Mouse (Mus musculus) cerebellum, adult 2 months (tissue): ENCODE measurements around the gene Cldn10. TPM values are rescaled to one million over a fixed set of nuclear protein-coding genes. Genes with fewer than 3 reads are reported as not detected.
A peak's percentile ranks its signal among the peaks of the same experiment; 100 is the strongest.
"Not testable (repeated sequence)": the region's sequence is repeated elsewhere in the genome, so short reads cannot be mapped to it uniquely, and the experiment has no call there.

Source experiments
- DNase-seq, 2 experiments: peaks; one replicate each; pipeline ENCODE4 v3.0.0; 2021
- H3K27ac ChIP-seq: fragments of 200-500 bp; 2 replicates; pipeline ENCODE4 v1.5.1; 2012; ENCODE audit warnings: low read length, control low read depth, inconsistent platforms; ENCODE audit not compliant: insufficient read depth
- H3K27me3 ChIP-seq: fragments of 200-500 bp; 2 replicates; pipeline ENCODE4 v1.6.1; 2012; ENCODE audit warnings: inconsistent platforms, mild to moderate bottlenecking, low read length, moderate library complexity; ENCODE audit not compliant: control insufficient read depth, insufficient read depth
- H3K4me1 ChIP-seq: fragments of 200-500 bp; 2 replicates; pipeline ENCODE4 v1.6.1; 2011; ENCODE audit warnings: low read length; ENCODE audit not compliant: control insufficient read depth, insufficient read depth
- H3K4me3 ChIP-seq: fragments of 200-500 bp; replicated peaks from 2 replicates; pipeline ENCODE3; 2011; ENCODE audit warnings: mild to moderate bottlenecking, low read depth, low read length, control low read depth; ENCODE audit not compliant: insufficient read depth
- CTCF ChIP-seq: fragments of 200-500 bp; IDR thresholded peaks from 2 replicates; pipeline ENCODE4 v1.5.1; 2011; ENCODE audit warnings: low read depth, mild to moderate bottlenecking, control low read depth, low read length, moderate library complexity, borderline replicate concordance; ENCODE audit not compliant: insufficient read depth
- POLR2A ChIP-seq: fragments of 200-500 bp; IDR thresholded peaks from 2 replicates; pipeline ENCODE4 v1.6.1; 2011; ENCODE audit warnings: low read length, control low read depth, borderline replicate concordance; ENCODE audit not compliant: insufficient read depth
- WGBS: fragments of 180-500 bp; shearing (Covaris S2); methylation state at CpG from one replicate; pipeline ENCODE4 v1.1.7; 2018; 5-methylcytosine and 5-hydroxymethylcytosine counted together
- polyA plus RNA-seq: library from polyadenylated mRNA; depleted of rRNA; stranded (reverse); fragments of >200 nt; gene quantifications from 2 replicates; pipeline ENCODE4 v1.2.3, GENCODE M21; 2012

The Cldn10 gene
- polyA plus RNA-seq, 1 experiment, result 24.5 TPM

- no peak overlapping the region for H3K4me3 ChIP-seq
- WGBS, result 80% methylated on average over 9 of the region's 9 CpGs
- no peak for DNase-seq
- H3K27ac ChIP-seq, result no peak overlapping the region
- H3K4me1 ChIP-seq, result no peaks in the 10 kb centered on the region
- no peaks in the 10 kb centered on the region for H3K27me3 ChIP-seq
- TF ChIP-seq CTCF (no peak), POLR2A (no peak)
These were observed 12.2 kb downstream of the Cldn10 start for GRCm38 (mm10) chr14:118799918-118800317.

GRCm38 (mm10) chr14:118803936-118804335 is 16.2 kb downstream of the Cldn10 start:
- DNase-seq, result no peak
- 8% methylated on average over 7 of the region's 7 CpGs for WGBS
- no peak for TF ChIP-seq POLR2A
- no peak for TF ChIP-seq CTCF
- H3K4me1 ChIP-seq, result no peaks in the 10 kb centered on the region
- H3K27ac ChIP-seq, result no peak overlapping the region
- H3K4me3 ChIP-seq, result no peak overlapping the region
- no peaks in the 10 kb centered on the region for H3K27me3 ChIP-seq

GRCm38 (mm10) chr14:118804351-118804750 is 16.6 kb downstream of the Cldn10 start:
- H3K4me3 ChIP-seq, result no peak overlapping the region
- H3K27me3 ChIP-seq, result no peaks in the 10 kb centered on the region
- no peaks in the 10 kb centered on the region for H3K4me1 ChIP-seq
- no peak overlapping the region for H3K27ac ChIP-seq
- no peak for DNase-seq
- 32% methylated on average over 6 of the region's 6 CpGs for WGBS
- TF ChIP-seq CTCF, result no peak
- no peak for TF ChIP-seq POLR2A

- WGBS, result 86% methylated on average over 5 of the region's 5 CpGs
- DNase-seq, result no peak
- TF ChIP-seq CTCF, result no peak
- no peak for TF ChIP-seq POLR2A
- Histone ChIP-seq H3K27ac (no peak overlapping the region), H3K27me3 (no peaks in the 10 kb centered on the region), H3K4me3 (no peak overlapping the region), H3K4me1 (no peaks in the 10 kb centered on the region)
These were observed 19.9 kb downstream of the Cldn10 start for GRCm38 (mm10) chr14:118807653-118808052.

DNA sequence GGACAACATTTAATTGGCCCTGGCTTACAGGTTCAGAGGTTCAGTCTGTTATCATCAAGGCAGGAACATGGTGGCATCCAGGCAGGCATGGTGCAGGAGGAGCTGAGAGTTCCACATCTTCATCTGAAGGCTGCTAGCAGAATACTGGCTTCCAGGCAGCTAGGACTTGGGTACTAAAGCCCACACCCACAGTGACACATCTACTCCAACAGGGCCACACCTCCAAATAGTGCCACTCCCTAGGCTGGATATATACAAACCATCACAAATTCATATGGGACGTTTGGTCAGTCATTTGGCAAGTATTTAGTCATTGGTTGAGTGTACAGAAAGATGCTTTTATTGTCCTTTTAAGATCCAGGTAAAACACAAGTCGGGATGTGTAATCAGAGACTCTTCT is 20.5 kb downstream of the Cldn10 start:
- H3K4me1 ChIP-seq, H3K4me3 ChIP-seq, H3K27ac ChIP-seq, H3K27me3 ChIP-seq, DNase-seq: not testable (repeated sequence)
- 75% methylated on average over 2 of the region's 2 CpGs for WGBS

GRCm38 (mm10) chr14:118809686-118810085 is 22.0 kb downstream of the Cldn10 start:
- WGBS, result 74% methylated on average over 4 of the region's 4 CpGs
- no peak for TF ChIP-seq POLR2A
- TF ChIP-seq CTCF, result no peak
- Histone ChIP-seq H3K27me3 (no peaks in the 10 kb centered on the region), H3K27ac (no peak overlapping the region), H3K4me3 (no peak overlapping the region), H3K4me1 (no peaks in the 10 kb centered on the region)
- no peak for DNase-seq

DNA sequence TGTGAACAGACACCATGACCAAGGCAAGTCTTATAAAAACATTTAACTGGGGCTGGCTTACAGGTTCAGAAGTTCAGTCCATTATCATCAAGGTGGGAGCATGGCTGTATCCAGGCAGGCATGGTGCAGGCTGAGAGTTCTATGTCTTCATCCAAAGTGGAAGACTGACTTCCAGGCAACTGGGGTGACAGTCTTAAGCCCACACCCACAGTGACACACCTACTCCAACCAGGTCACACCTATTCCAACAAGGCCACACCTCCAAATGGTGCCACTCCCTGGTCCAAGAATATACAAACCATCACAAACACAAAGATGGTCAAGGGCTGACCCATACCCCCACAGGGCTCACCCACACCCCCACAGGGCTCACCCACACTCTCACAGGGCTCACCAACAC is 23.5 kb downstream of the Cldn10 start:
- H3K4me1 ChIP-seq, H3K4me3 ChIP-seq, H3K27ac ChIP-seq, DNase-seq, H3K27me3 ChIP-seq: not testable (repeated sequence)

GRCm38 (mm10) chr14:118813111-118813510 is 25.4 kb downstream of the Cldn10 start:
- Histone ChIP-seq H3K27ac (no peak overlapping the region), H3K4me1 (no peaks in the 10 kb centered on the region), H3K4me3 (no peak overlapping the region), H3K27me3 (no peaks in the 10 kb centered on the region)
- WGBS, result 53% methylated on average over 7 of the region's 7 CpGs
- no peak for TF ChIP-seq CTCF
- no peak for TF ChIP-seq POLR2A
- no peak for DNase-seq

- H3K27me3 ChIP-seq, result no peaks in the 10 kb centered on the region
- no peak overlapping the region for H3K4me3 ChIP-seq
- H3K27ac ChIP-seq, result no peak overlapping the region
- DNase-seq, result peak in 1 of 2 experiments; percentile 8
- 21% methylated on average over 4 of the region's 4 CpGs for WGBS
- no peaks in the 10 kb centered on the region for H3K4me1 ChIP-seq
- TF ChIP-seq CTCF (peak; percentile 39; the same call in 1 of the 2 replicates), POLR2A (no peak)
These were observed 28.8 kb downstream of the Cldn10 start for GRCm38 (mm10) chr14:118816503-118816902.
